Mouse (Mus musculus): ENCODE measurements around the gene Zfp286. TPM values are rescaled to one million over a fixed set of nuclear protein-coding genes. Genes with fewer than 3 reads are reported as not detected.

Zfp286 gene
- polyA plus RNA-seq, 1 experiment from 2014 or later: 0.69 TPM

- ATAC-seq: no peak
- no peak overlapping the region for H3K4me2 ChIP-seq (ENCODE audit: low read depth, low read length)
- H3K9me3 ChIP-seq (ENCODE audit: low read length): no peaks in the 10 kb centered on the region
- no peak overlapping the region for H3K4me3 ChIP-seq (ENCODE audit: low read depth, low read length)
- H3K9ac ChIP-seq (replicated peaks): no peak overlapping the region
- no peak overlapping the region for H3K27ac ChIP-seq (ENCODE audit: low read depth)
- H3K4me1 ChIP-seq (ENCODE audit: insufficient read depth): peaks cover 9% of the 10 kb centered on the region
- H3K36me3 ChIP-seq (replicated peaks; ENCODE audit: insufficient read depth, low read length): no peaks in the 10 kb centered on the region
- no peak for DNase-seq
- 73% methylated on average over 9 of the region's 9 CpGs for WGBS (ENCODE audit: insufficient replicate concordance)
- H3K27me3 ChIP-seq (ENCODE audit: insufficient read depth, low read length): no peaks in the 10 kb centered on the region
- TF ChIP-seq EP300 (IDR thresholded peaks at IDR 0.05; ENCODE audit: low read depth): no peak
- TF ChIP-seq CTCF (IDR thresholded peaks at IDR 0.05; ENCODE audit: low read depth): no peak
Observed at GRCm38 (mm10) chr11:62825222-62826105, 36.2 kb upstream of the Zfp286 start.

GRCm38 (mm10) chr11:62824211-62824610 lies 34.9 kb upstream of the Zfp286 start:
- no peak for TF ChIP-seq EP300 (IDR thresholded peaks at IDR 0.05; ENCODE audit: low read depth)
- TF ChIP-seq CTCF (IDR thresholded peaks at IDR 0.05; ENCODE audit: low read depth): no peak
- Histone ChIP-seq H3K4me3 (ENCODE audit: low read depth, low read length) (no peak overlapping the region), H3K4me1 (ENCODE audit: insufficient read depth) (peaks cover 21% of the 10 kb centered on the region), H3K36me3 (replicated peaks; ENCODE audit: insufficient read depth, low read length) (no peaks in the 10 kb centered on the region), H3K27me3 (ENCODE audit: insufficient read depth, low read length) (no peaks in the 10 kb centered on the region), H3K27ac (ENCODE audit: low read depth) (no peak overlapping the region), H3K9me3 (ENCODE audit: low read length) (no peaks in the 10 kb centered on the region), H3K4me2 (ENCODE audit: low read depth, low read length) (no peak overlapping the region), H3K9ac (replicated peaks) (no peak overlapping the region)
- DNase-seq (no peak), ATAC-seq (no peak)
- WGBS (ENCODE audit: insufficient replicate concordance): 44% methylated on average over 7 of the region's 7 CpGs

- Histone ChIP-seq H3K4me2 (ENCODE audit: low read depth, low read length) (peak overlapping the region; percentile 47), H3K36me3 (replicated peaks; ENCODE audit: insufficient read depth, low read length) (no peaks in the 10 kb centered on the region), H3K4me1 (ENCODE audit: insufficient read depth) (peaks cover 22% of the 10 kb centered on the region), H3K9me3 (ENCODE audit: low read length) (no peaks in the 10 kb centered on the region), H3K27ac (ENCODE audit: low read depth) (no peak overlapping the region), H3K27me3 (ENCODE audit: insufficient read depth, low read length) (no peaks in the 10 kb centered on the region), H3K9ac (replicated peaks) (no peak overlapping the region), H3K4me3 (ENCODE audit: low read depth, low read length) (peak overlapping the region; percentile 22; the same call in 1 of the 2 replicates)
- DNase-seq (peak; percentile 22), ATAC-seq (no peak)
- 32% methylated on average over 5 of the region's 5 CpGs for WGBS (ENCODE audit: insufficient replicate concordance)
- TF ChIP-seq CTCF (IDR thresholded peaks at IDR 0.05; ENCODE audit: low read depth): no peak
- TF ChIP-seq EP300 (IDR thresholded peaks at IDR 0.05; ENCODE audit: low read depth): no peak
Observed at GRCm38 (mm10) chr11:62821893-62822292, 32.6 kb upstream of the Zfp286 start.

GRCm38 (mm10) chr11:62820661-62821437 lies 31.6 kb upstream of the Zfp286 start:
- no peak for TF ChIP-seq CTCF (IDR thresholded peaks at IDR 0.05; ENCODE audit: low read depth)
- no peak for TF ChIP-seq EP300 (IDR thresholded peaks at IDR 0.05; ENCODE audit: low read depth)
- DNase-seq (peak; percentile 40), ATAC-seq (peak; percentile 25; the same call in 1 of the 2 replicates)

GRCm38 (mm10) chr11:62820059-62820541 lies 30.8 kb upstream of the Zfp286 start, which contains the start of gene Trim16:
TSS of gene Trim16 (plus strand) at chr11:62820231.
- peak within 1 kb of the TSS; percentile 26; the same call in 1 of the 2 replicates for H3K27ac ChIP-seq (ENCODE audit: low read depth)
- ATAC-seq (peak; percentile 77), DNase-seq (peak; percentile 64)
- peak within 1 kb of the TSS; percentile 44 for H3K4me3 ChIP-seq (ENCODE audit: low read depth, low read length)
- no peaks in the 10 kb centered on the region for H3K27me3 ChIP-seq (ENCODE audit: insufficient read depth, low read length)
- WGBS (ENCODE audit: insufficient replicate concordance): 11% methylated on average over 15 of the region's 15 CpGs
- H3K4me1 ChIP-seq (ENCODE audit: insufficient read depth): peaks cover 22% of the 10 kb centered on the region
- H3K9ac ChIP-seq (replicated peaks): 0 out of 2 replicates have a peak within 1 kb of the TSS, but pooled peaks have one; percentile 17
- H3K9me3 ChIP-seq (ENCODE audit: low read length): no peaks in the 10 kb centered on the region
- no peak for TF ChIP-seq EP300 (IDR thresholded peaks at IDR 0.05; ENCODE audit: low read depth)
- no peak for TF ChIP-seq CTCF (IDR thresholded peaks at IDR 0.05; ENCODE audit: low read depth)
- peak within 1 kb of the TSS; percentile 67 for H3K4me2 ChIP-seq (ENCODE audit: low read depth, low read length)
- no peaks in the 10 kb centered on the region for H3K36me3 ChIP-seq (replicated peaks; ENCODE audit: insufficient read depth, low read length)

More at GRCm38 (mm10) chr11:62820661-62821437, 31.6 kb upstream of the Zfp286 start:
- 0 out of 2 replicates have a peak overlapping the region, but pooled peaks have one; percentile 26 for H3K27ac ChIP-seq (ENCODE audit: low read depth)
- H3K27me3 ChIP-seq (ENCODE audit: insufficient read depth, low read length): no peaks in the 10 kb centered on the region
- H3K4me2 ChIP-seq (ENCODE audit: low read depth, low read length): peak overlapping the region; percentile 67
- no peaks in the 10 kb centered on the region for H3K36me3 ChIP-seq (replicated peaks; ENCODE audit: insufficient read depth, low read length)
- peaks cover 22% of the 10 kb centered on the region for H3K4me1 ChIP-seq (ENCODE audit: insufficient read depth)
- H3K4me3 ChIP-seq (ENCODE audit: low read depth, low read length): peak overlapping the region; percentile 44
- WGBS (ENCODE audit: insufficient replicate concordance): 4% methylated on average over 16 of the region's 16 CpGs
- H3K9me3 ChIP-seq (ENCODE audit: low read length): no peaks in the 10 kb centered on the region
- 0 out of 2 replicates have a peak overlapping the region, but pooled peaks have one; percentile 17 for H3K9ac ChIP-seq (replicated peaks)

Data from liver, postnatal 0 days (tissue).